Mouse (Mus musculus) spleen, adult 2 months (tissue): ENCODE data around the gene 1810024B03Rik.

Source experiments
- CTCF ChIP-seq: fragments of 200-500 bp; IDR thresholded peaks from 2 replicates; pipeline ENCODE4 v1.5.1; 2011; ENCODE audit warnings: mild to moderate bottlenecking, inconsistent platforms; ENCODE audit not compliant: insufficient read depth, insufficient read length, insufficient replicate concordance; ENCODE audit errors: extremely low read depth
- POLR2A ChIP-seq: fragments of 200-500 bp; IDR thresholded peaks from 2 replicates; pipeline ENCODE4 v1.6.1; 2011; ENCODE audit warnings: low read depth, low read length, inconsistent platforms

DNA sequence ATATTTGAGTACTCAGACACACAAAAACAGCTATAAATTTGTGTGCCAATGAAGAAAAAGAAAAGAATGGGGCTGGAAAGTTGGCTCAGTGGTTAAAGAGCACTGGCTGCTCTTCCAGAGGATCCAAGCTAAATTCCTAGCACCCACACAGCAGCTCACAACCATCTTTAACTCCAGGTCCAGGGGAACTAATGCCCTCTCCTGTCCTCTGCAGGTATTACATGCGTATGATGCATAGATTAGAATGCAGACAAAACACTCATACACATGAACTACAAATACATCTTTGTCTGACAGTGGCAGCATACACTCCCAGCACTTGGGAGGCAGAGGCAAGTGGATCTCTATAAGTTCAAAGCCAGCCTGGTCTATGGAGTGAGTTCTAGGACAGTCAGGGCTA, 68.5 kb downstream of the 1810024B03Rik start:
- TF ChIP-seq CTCF: no peak
- no peak for TF ChIP-seq POLR2A
